11 mouse cellular contexts compared by ENCODE assay signal in the genomic region with DNA sequence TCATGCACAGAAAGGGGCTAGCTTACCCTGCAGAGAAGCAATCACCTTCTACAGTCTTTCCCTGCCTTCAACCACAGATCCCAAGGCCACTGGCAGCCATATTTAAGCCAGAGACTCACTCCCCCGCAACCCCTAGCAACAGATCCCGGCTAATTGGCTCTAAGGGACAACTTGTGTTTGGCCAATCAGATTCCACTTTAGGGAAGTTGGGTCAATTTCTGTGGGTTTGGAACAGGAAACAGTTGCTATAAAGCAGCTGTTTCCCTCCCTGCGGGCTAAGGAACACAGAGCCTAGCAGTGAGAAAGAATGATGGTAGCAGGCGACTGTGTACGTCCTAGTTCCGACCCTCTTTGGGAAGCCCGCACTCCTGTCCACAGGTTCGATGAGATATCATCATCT. TPM values are rescaled to one million over a fixed set of nuclear protein-coding genes. Genes with fewer than 3 reads are reported as not detected.
DNase-seq lines count a peak whose midpoint lies in the region; ATAC-seq and TF ChIP-seq lines count a peak whose summit lies in the region.
"Had no signal": no experiment of that assay in that cellular context is flagged by ENCODE, and none has a peak within 500 bp of the region (broad histone marks: within the 10 kb centered on the region; RNA-seq: fewer than 3 reads in every experiment).

No protein-coding gene starts in this region.

- peaks cover 12% of the 10 kb centered on the region for H3K4me1 ChIP-seq in heart, adult 2 months (ENCODE audit: control insufficient read depth, insufficient read depth, low read length)
- peaks cover 14% of the 10 kb centered on the region for H3K4me1 ChIP-seq in lung, postnatal 0 days (ENCODE audit: insufficient read depth, low read depth, low read length)
- peaks cover 40% of the 10 kb centered on the region for H3K4me1 ChIP-seq in heart, embryonic 15.5 days (replicated peaks)

- H3K9me3 ChIP-seq in lung, postnatal 0 days (ENCODE audit: low read length): no peaks in the 10 kb centered on the region
- H3K9me3 ChIP-seq in heart, embryonic 15.5 days (replicated peaks): no peaks in the 10 kb centered on the region

- TF ChIP-seq CTCF in heart, adult 2 months (IDR thresholded peaks at IDR 0.05): no peak
- no peak for TF ChIP-seq CTCF in lung, postnatal 0 days (IDR thresholded peaks at IDR 0.05)

- H3K27ac ChIP-seq in heart, adult 2 months: no peak overlapping the region
- H3K27ac ChIP-seq in lung, postnatal 0 days (ENCODE audit: low read length): no peak overlapping the region
- peak overlapping the region; percentile 52 for H3K27ac ChIP-seq in heart, embryonic 15.5 days

- no peaks in the 10 kb centered on the region for H3K79me2 ChIP-seq in heart, adult 2 months (replicated peaks; ENCODE audit: control insufficient read depth, insufficient read depth, low read length)

- intact Hi-C loops in heart, adult 2 months (cut with DNase I): no loop called here

- ATAC-seq in lung, postnatal 0 days: no peak
- no peak for ATAC-seq in heart, embryonic 15.5 days (replicated peaks; ENCODE audit: insufficient number of reproducible peaks, insufficient read depth, low FRiP score, low read depth)
- ATAC-seq in monocyte, adult 5-6 weeks (replicated peaks; ENCODE audit: insufficient number of reproducible peaks, low FRiP score, low TSS enrichment, poor library complexity, severe bottlenecking): peak; percentile 56; the same call in 1 of the 2 replicates
- ATAC-seq in cerebellum, adult (ENCODE audit: insufficient number of reproducible peaks, low FRiP score, low TSS enrichment): no peak

- no peaks in the 10 kb centered on the region for H3K36me3 ChIP-seq in heart, adult 2 months (ENCODE audit: control insufficient read depth, insufficient read depth, low read length)
- no peaks in the 10 kb centered on the region for H3K36me3 ChIP-seq in lung, postnatal 0 days (ENCODE audit: insufficient read depth, low read length)
- H3K36me3 ChIP-seq in heart, embryonic 15.5 days: no peaks in the 10 kb centered on the region

- no peak for TF ChIP-seq POLR2A in heart, adult 2 months (IDR thresholded peaks at IDR 0.05; ENCODE audit: insufficient read depth, low read depth, low read length)

- TF ChIP-seq EP300 in heart, adult 2 months (IDR thresholded peaks at IDR 0.05; ENCODE audit: insufficient read depth, low read depth, low read length): no peak
- TF ChIP-seq EP300 in lung, postnatal 0 days (IDR thresholded peaks at IDR 0.05): no peak

- no peak overlapping the region for H3K9ac ChIP-seq in heart, adult 2 months (ENCODE audit: low read depth, low read length)
- no peak overlapping the region for H3K9ac ChIP-seq in lung, postnatal 0 days (replicated peaks; ENCODE audit: low read depth)
- H3K9ac ChIP-seq in heart, embryonic 15.5 days: no peak overlapping the region

- no peak overlapping the region for H3K4me2 ChIP-seq in lung, postnatal 0 days (replicated peaks; ENCODE audit: low read depth, low read length)
- no peak overlapping the region for H3K4me2 ChIP-seq in heart, embryonic 15.5 days

- no peak overlapping the region for H3K4me3 ChIP-seq in heart, adult 2 months
- no peak overlapping the region for H3K4me3 ChIP-seq in lung, postnatal 0 days (ENCODE audit: low read depth, low read length)
- no peak overlapping the region for H3K4me3 ChIP-seq in heart, embryonic 15.5 days

- 56% methylated on average over 8 of the region's 8 CpGs for WGBS in heart, adult 2 months
- WGBS in lung, postnatal 0 days: 59% methylated on average over 8 of the region's 8 CpGs
- WGBS in heart, embryonic 15.5 days: 68% methylated on average over 8 of the region's 8 CpGs

- peak; percentile 94 for DNase-seq in heart, adult 11 months
- no peak for DNase-seq in heart, adult 2 months
- peak; percentile 25 for DNase-seq in lung, postnatal 0 days (ENCODE audit: low spot score)
- DNase-seq in lung, postnatal 14 days: no peak
- no peak for DNase-seq in adrenal gland, postnatal 4 days (ENCODE audit: low spot score in 2 of 2)
- DNase-seq: cerebellum, adult 11-12 months; right cerebral cortex, adult 18-20 months had no signal

- H3K27me3 ChIP-seq in heart, adult 2 months (ENCODE audit: control insufficient read depth, insufficient read depth, low read length): no peaks in the 10 kb centered on the region
- no peaks in the 10 kb centered on the region for H3K27me3 ChIP-seq in lung, postnatal 0 days (replicated peaks; ENCODE audit: insufficient read depth, low read length)
- H3K27me3 ChIP-seq in heart, embryonic 15.5 days: no peaks in the 10 kb centered on the region

RNA-seq across cellular contexts. Expression of a gene that starts 19.4 kb away (rescaled TPM):
- 1 to 10 TPM; 6.0 to 6.6 TPM for total RNA-seq in heart, adult 2 months (2021)
- polyA plus RNA-seq in heart, adult 2 months (2012; rRNA removed): 5.6 and 7.4 TPM in 2 replicates
- polyA plus RNA-seq in lung, postnatal 0 days (2015; fragmentation: Nextera tagmentation; extraction: Ambion mirVana): 13.4 and 13.8 TPM in 2 replicates
- 11.9 and 14.6 TPM in 2 replicates for polyA plus RNA-seq in heart, embryonic 15.5 days (2015; fragmentation: Nextera tagmentation; extraction: Ambion mirVana)
- 0.43 to 0.58 TPM in 2 of 3 replicates, not detected in the other for total RNA-seq in monocyte, adult 5-6 weeks (2017)
- total RNA-seq in adrenal gland, postnatal 4 days (2021): 10 to 100 TPM; 33.5 TPM

RNA-seq across cellular contexts. Expression of a gene that starts 35.4 kb away (rescaled TPM):
- 10 to 100 TPM; 12.1 to 15.6 TPM for total RNA-seq in heart, adult 2 months (2021)
- polyA plus RNA-seq in heart, adult 2 months (2012; rRNA removed): 7.6 and 15.9 TPM in 2 replicates
- 24.6 and 25.7 TPM in 2 replicates for polyA plus RNA-seq in lung, postnatal 0 days (2015; fragmentation: Nextera tagmentation; extraction: Ambion mirVana)
- 18.4 and 18.9 TPM in 2 replicates for polyA plus RNA-seq in heart, embryonic 15.5 days (2015; fragmentation: Nextera tagmentation; extraction: Ambion mirVana)
- 16.8 to 27.2 TPM (median 19.6 TPM) in 3 replicates for total RNA-seq in monocyte, adult 5-6 weeks (2017)
- 10 to 100 TPM; 31.4 to 32.8 TPM for total RNA-seq in adrenal gland, postnatal 4 days (2021)

RNA-seq across cellular contexts. Expression of a gene that starts 47.3 kb away (rescaled TPM):
- total RNA-seq in heart, adult 2 months (2021): not detected
- 0.59 and 2.2 TPM in 2 replicates for polyA plus RNA-seq in heart, adult 2 months (2012; rRNA removed)
- polyA plus RNA-seq in lung, postnatal 0 days (2015; fragmentation: Nextera tagmentation; extraction: Ambion mirVana): 0.75 and 0.89 TPM in 2 replicates
- polyA plus RNA-seq in heart, embryonic 15.5 days (2015; fragmentation: Nextera tagmentation; extraction: Ambion mirVana): 2.0 TPM in 1 of 2 replicates, not detected in the other
- total RNA-seq in monocyte, adult 5-6 weeks (2017): 1.5 TPM in 1 of 3 replicates, not detected in the others
- total RNA-seq in adrenal gland, postnatal 4 days (2021): 1 to 10 TPM in 1 of 2 experiments, not detected in 1; 2.4 TPM
- polyA plus RNA-seq: C2C12 had no signal

RNA-seq across cellular contexts. Expression of a gene that starts 54.1 kb away (rescaled TPM):
- 100 to 1,000 TPM; 625 to 742 TPM for total RNA-seq in heart, adult 2 months (2021)
- 916 and 995 TPM in 2 replicates for polyA plus RNA-seq in heart, adult 2 months (2012; rRNA removed)
- polyA plus RNA-seq in lung, postnatal 0 days (2015; fragmentation: Nextera tagmentation; extraction: Ambion mirVana): 267 and 287 TPM in 2 replicates
- polyA plus RNA-seq in heart, embryonic 15.5 days (2015; fragmentation: Nextera tagmentation; extraction: Ambion mirVana): 546 and 708 TPM in 2 replicates
- total RNA-seq in monocyte, adult 5-6 weeks (2017): 28.3 to 82.2 TPM (median 35.8 TPM) in 3 replicates
- total RNA-seq in adrenal gland, postnatal 4 days (2021): 100 to 1,000 TPM; 140 to 145 TPM

Comparison
In these comparisons a context has a peak if more than half of its experiments do, and no peak if none do; other contexts are left out.
1. DNase-seq: peak in heart, adult 11 months (single experiment) and lung, postnatal 0 days (single experiment); none in heart, adult 2 months (0 of 2), lung, postnatal 14 days (single experiment) and adrenal gland, postnatal 4 days (0 of 2).
2. RNA of a gene that starts 19.4 kb away (total RNA-seq): 33.5 TPM in adrenal gland, postnatal 4 days; 6.0 to 6.6 TPM in heart, adult 2 months and 0.43 to 0.58 TPM in monocyte, adult 5-6 weeks; every median in the first group is over 4 times any median in the second.